Mouse (Mus musculus) heart, embryonic 13.5 days (tissue): ENCODE measurements around the gene Utp14b. TPM values are rescaled to one million over a fixed set of nuclear protein-coding genes. Genes with fewer than 3 reads are reported as not detected.

ENCODE experiments used
- ATAC-seq: fragments of 200-750 bp; cut with Nextera tagmentation; 2 replicates; pipeline ENCODE4 v1.8.0; 2017; ENCODE audit warnings: moderate TSS enrichment; ENCODE audit not compliant: insufficient number of reproducible peaks, low FRiP score, low TSS enrichment; ENCODE audit errors: extremely low read depth
- H3K27ac ChIP-seq: fragments of 300-500 bp; sonication (generic); replicated peaks from 2 replicates; pipeline ENCODE4 v1.5.1; 2015; ENCODE audit warnings: moderate library complexity, mild to moderate bottlenecking, inconsistent platforms
- H3K27me3 ChIP-seq: fragments of 300-500 bp; sonication (generic); replicated peaks from 2 replicates; pipeline ENCODE4 v1.6.1; 2015; ENCODE audit warnings: mild to moderate bottlenecking, inconsistent platforms
- H3K36me3 ChIP-seq: fragments of 300-500 bp; sonication (generic); 2 replicates; pipeline ENCODE4 v1.6.1; 2015; ENCODE audit warnings: mild to moderate bottlenecking, inconsistent platforms
- H3K4me1 ChIP-seq: fragments of 300-500 bp; sonication (generic); 2 replicates; pipeline ENCODE4 v1.6.1; 2015; ENCODE audit warnings: inconsistent platforms
- H3K4me2 ChIP-seq: fragments of 300-500 bp; sonication (generic); 2 replicates; pipeline ENCODE4 v1.6.1; 2015; ENCODE audit warnings: inconsistent platforms, mild to moderate bottlenecking, moderate library complexity
- H3K4me3 ChIP-seq: fragments of 300-500 bp; sonication (generic); 2 replicates; pipeline ENCODE4 v1.5.1; 2015; ENCODE audit warnings: moderate library complexity, mild to moderate bottlenecking, inconsistent platforms
- H3K9ac ChIP-seq: fragments of 300-500 bp; sonication (generic); 2 replicates; pipeline ENCODE4 v1.6.1; 2015; ENCODE audit warnings: inconsistent platforms, mild to moderate bottlenecking, moderate library complexity
- H3K9me3 ChIP-seq: fragments of 300-500 bp; sonication (generic); 2 replicates; pipeline ENCODE4 v1.6.1; 2016; ENCODE audit warnings: inconsistent platforms
- WGBS: fragments of 180-500 bp; shearing (Covaris S2); methylation state at CpG from one replicate; pipeline ENCODE4 v1.1.7; 2015; ENCODE audit warnings: mixed read lengths; 5-methylcytosine and 5-hydroxymethylcytosine counted together
- polyA plus RNA-seq: library from polyadenylated mRNA; unstranded; fragments of >200 nt; fragmentation: Nextera tagmentation; extraction: Ambion mirVana; gene quantifications from 2 replicates; pipeline ENCODE4 v1.2.1, GENCODE M21; 2015

Utp14b gene
- polyA plus RNA-seq = 1.7 and 2.0 TPM in 2 replicates

DNA sequence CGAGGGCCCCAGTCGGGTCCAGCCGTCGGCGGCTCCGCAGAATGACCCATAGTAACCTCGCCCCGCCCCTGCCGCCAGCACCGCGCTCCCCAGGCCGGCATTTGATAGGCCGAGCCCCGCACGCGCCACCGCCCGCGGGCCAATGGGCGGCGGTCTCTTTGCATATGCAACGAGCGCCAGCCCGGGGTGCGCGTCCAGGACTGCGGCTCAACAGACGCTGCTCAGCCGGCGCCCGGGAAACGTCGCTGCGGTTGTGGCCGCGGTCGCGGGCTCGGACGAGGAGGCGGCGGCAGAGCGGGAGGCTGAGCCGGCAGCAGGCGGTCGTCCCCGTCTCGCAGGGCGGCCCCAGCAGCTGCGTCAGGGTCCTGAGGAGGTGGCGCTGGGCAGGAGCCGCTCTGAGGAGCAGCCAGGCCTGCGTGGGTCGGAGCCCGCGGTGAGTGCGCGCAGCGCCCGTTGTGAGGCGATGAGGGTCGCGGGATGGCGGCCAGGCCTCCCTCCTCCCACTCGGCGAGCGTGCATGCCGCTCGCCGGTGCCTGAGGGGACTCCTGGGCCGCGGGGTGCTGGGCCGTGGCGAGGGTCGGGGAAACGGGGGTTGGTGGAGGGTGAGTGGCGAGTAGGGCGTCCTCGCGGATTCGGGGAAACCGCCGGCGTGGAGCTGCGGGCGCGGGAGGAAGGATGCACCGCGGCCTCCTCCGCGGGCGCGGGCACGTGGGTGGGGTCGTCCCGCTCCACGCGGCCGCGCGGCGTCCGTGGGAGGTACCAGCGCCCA, at the start of gene Utp14b, which contains the start of gene Acsl3:
Utp14b (plus strand) TSS at position 368 of the 770 bp plus-strand sequence.
Acsl3 (plus strand) TSS at position 155 of the 770 bp plus-strand sequence.
- Histone ChIP-seq H3K4me1 (peaks cover 58% of the 10 kb centered on the region), H3K36me3 (no peaks in the 10 kb centered on the region), H3K9me3 (no peaks in the 10 kb centered on the region), H3K27me3 (no peaks in the 10 kb centered on the region), H3K4me3 (peak within 1 kb of the TSS; percentile 95), H3K27ac (peak within 1 kb of the TSS; percentile 95), H3K9ac (peak within 1 kb of the TSS; percentile 98), H3K4me2 (peak within 1 kb of the TSS; percentile 74)
- peak; percentile 98 for ATAC-seq
- under 1% methylated on average over 99 of the region's 104 CpGs for WGBS

DNA sequence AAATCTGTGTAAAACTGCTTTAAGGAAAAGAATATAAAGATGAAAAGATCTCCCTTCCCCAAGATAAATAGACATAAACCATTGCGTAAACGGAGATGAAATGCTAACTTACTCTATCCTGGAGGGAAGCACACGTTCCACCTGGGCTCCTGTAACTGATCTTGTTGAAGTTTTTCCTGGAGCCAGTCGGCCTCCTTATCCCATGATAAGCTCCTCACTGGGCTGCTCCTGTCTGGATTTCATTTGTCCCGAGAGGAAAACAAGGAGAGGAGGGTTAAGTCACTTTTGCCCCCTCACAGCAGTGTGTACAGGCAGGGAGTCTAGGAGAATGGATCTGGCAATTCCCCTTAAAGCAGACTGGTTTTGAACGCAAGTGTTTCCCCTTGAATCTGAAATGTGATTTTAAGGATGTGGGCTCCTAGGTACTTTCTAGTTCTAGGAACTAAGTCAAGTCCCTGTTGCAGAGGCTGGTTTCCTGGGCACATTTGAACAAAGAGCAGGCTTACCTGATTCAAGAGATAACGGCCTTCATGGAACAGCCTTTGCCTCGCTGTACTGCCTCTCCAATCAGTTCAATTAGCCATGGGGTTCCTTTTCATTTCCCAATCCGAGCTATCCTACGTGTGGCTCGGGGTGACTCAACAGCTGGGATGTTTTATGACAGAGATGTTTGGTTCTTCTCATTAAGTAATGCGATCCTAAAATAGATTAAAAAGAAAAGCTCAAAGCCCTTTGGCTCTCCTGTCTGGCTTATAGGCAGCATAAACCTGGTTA, 48.5 kb upstream of the Utp14b start:
- Histone ChIP-seq H3K4me3 (no peak overlapping the region), H3K27ac (no peak overlapping the region), H3K36me3 (no peaks in the 10 kb centered on the region), H3K9ac (0 out of 2 replicates have a peak overlapping the region, but pooled peaks have one; percentile 19), H3K4me2 (no peak overlapping the region), H3K9me3 (no peaks in the 10 kb centered on the region), H3K27me3 (no peaks in the 10 kb centered on the region), H3K4me1 (peaks cover 27% of the 10 kb centered on the region)
- ATAC-seq = no peak
- 32% methylated on average over 12 of the region's 12 CpGs for WGBS

DNA sequence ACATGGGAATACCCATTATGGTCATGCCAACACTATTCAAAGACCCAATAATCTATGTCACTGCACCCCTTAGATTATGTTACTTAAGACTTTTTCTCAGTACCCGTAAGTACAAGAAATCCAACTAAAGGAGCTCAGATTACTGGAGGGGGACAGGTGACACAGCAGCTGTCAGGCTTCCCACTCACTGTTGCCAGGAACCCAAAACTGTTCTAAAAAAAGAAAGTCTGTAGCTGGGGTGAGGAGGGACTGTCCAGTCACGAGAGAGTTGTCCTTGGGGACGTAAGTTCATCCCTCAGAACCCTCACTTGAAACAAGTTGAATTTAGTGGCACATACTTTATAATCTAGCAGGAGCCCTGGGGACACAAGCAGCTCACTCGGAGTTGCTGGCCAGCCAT, 46.8 kb upstream of the Utp14b start:
- Histone ChIP-seq H3K9ac (no peak overlapping the region), H3K4me3 (no peak overlapping the region), H3K9me3 (no peaks in the 10 kb centered on the region), H3K27me3 (no peaks in the 10 kb centered on the region), H3K4me2 (no peak overlapping the region), H3K27ac (0 out of 2 replicates have a peak overlapping the region, but pooled peaks have one; percentile 15), H3K4me1 (peaks cover 35% of the 10 kb centered on the region), H3K36me3 (no peaks in the 10 kb centered on the region)
- 0 out of 2 replicates have a peak, but pooled peaks have one; percentile 37 for ATAC-seq
- 28% methylated on average over 4 of the region's 4 CpGs for WGBS

DNA sequence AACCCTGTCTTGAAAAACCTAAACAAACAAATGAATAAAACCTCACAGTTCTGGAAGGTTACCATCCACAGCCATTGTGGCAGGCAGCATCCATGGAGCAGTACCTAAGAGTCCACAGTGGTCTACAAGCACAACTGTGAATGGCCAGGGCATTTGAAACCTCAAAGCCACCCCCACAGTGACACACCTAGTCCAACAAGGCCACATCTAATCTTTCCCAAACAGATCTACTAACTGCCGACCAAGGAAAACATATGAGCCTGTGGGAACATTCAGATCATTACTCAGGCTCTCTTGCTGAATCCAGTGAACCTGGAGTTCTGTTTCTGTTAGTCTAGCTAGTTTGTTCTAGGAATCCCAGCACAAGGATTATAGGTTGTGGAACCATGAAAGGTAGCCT, 44.9 kb upstream of the Utp14b start:
- Histone ChIP-seq H3K4me3 (no peak overlapping the region), H3K4me2 (no peak overlapping the region)

DNA sequence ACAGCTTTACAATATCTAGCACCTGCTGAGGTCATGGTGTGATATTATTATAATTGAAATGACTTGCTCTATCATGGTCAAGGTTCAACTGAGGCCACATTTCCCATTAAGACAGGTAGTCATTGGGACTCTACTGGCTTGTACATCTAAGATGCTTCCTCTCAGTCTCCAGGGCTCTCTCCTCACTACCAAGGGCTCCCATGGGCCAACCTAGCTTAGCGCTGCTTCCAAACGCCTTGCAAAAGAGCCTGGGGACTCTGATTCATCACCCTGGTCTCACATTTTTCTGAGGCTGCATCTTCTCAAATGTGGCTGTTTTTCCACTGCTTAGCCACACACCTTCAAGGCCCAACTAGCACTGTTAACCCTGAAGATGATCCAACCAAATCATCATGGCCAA, 33.5 kb upstream of the Utp14b start:
- no peaks in the 10 kb centered on the region for H3K27me3 ChIP-seq
- H3K4me1 ChIP-seq = no peaks in the 10 kb centered on the region
- no peaks in the 10 kb centered on the region for H3K9me3 ChIP-seq
- no peak overlapping the region for H3K9ac ChIP-seq
- no peak for ATAC-seq
- H3K36me3 ChIP-seq = no peaks in the 10 kb centered on the region
- no peak overlapping the region for H3K4me3 ChIP-seq
- no peak overlapping the region for H3K27ac ChIP-seq
- H3K4me2 ChIP-seq = no peak overlapping the region
- 84% methylated on average over 2 of the region's 2 CpGs for WGBS

More for the DNA sequence above, 44.9 kb upstream of the Utp14b start:
- peaks cover 32% of the 10 kb centered on the region for H3K4me1 ChIP-seq
- no peak overlapping the region for H3K9ac ChIP-seq
- ATAC-seq = no peak
- WGBS = 49% methylated on average over 1 of the region's 1 CpGs
- H3K27me3 ChIP-seq = no peaks in the 10 kb centered on the region
- H3K36me3 ChIP-seq = no peaks in the 10 kb centered on the region
- no peak overlapping the region for H3K27ac ChIP-seq
- H3K9me3 ChIP-seq = no peaks in the 10 kb centered on the region

DNA sequence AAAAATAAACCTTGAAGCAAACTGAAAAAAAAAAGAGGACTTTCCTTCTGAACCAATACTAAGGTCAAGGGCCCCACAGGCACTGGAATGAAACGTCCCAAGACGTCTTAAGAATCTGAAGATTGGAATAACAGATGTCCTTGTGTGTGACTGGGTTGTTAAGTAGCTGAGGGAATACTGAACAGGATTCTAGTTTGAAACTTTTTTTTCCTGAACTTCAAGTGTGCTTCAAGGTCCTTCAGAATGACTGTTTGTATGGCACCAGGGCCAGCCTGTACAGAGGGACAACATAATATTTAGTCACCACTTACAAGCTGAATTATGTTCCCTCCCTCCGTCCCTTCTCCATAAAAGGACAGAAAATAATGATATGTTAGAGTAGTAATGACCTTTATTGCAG, 23.4 kb upstream of the Utp14b start:
- no peak overlapping the region for H3K9ac ChIP-seq
- H3K4me3 ChIP-seq = no peak overlapping the region
- no peaks in the 10 kb centered on the region for H3K36me3 ChIP-seq
- H3K4me1 ChIP-seq = no peaks in the 10 kb centered on the region
- H3K27ac ChIP-seq = no peak overlapping the region
- H3K9me3 ChIP-seq = no peaks in the 10 kb centered on the region
- ATAC-seq = no peak
- WGBS = 77% methylated on average over 3 of the region's 3 CpGs
- no peaks in the 10 kb centered on the region for H3K27me3 ChIP-seq
- H3K4me2 ChIP-seq = no peak overlapping the region

DNA sequence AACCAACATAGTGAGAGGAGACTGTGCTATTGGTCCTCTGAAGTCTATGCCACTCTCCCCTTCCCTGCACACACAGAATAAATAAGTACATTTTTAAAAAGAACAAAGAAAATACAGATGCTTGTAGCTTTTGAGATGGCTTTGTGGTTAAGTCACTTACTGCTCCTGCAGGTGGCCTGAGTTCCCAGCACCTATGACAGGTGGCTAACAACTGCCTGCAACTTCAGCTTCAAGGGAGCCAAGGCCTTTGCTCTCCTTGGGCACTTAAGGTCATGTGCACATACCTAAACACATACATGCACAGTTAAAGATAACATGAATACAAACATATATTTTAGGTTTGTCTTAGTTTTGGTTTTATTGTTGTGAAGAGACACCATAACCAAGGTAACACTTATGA, 17.0 kb upstream of the Utp14b start:
- Histone ChIP-seq H3K27ac (no peak overlapping the region), H3K9ac (no peak overlapping the region), H3K27me3 (no peaks in the 10 kb centered on the region), H3K4me1 (no peaks in the 10 kb centered on the region), H3K4me2 (no peak overlapping the region), H3K36me3 (no peaks in the 10 kb centered on the region), H3K9me3 (no peaks in the 10 kb centered on the region), H3K4me3 (no peak overlapping the region)
- ATAC-seq = no peak

DNA sequence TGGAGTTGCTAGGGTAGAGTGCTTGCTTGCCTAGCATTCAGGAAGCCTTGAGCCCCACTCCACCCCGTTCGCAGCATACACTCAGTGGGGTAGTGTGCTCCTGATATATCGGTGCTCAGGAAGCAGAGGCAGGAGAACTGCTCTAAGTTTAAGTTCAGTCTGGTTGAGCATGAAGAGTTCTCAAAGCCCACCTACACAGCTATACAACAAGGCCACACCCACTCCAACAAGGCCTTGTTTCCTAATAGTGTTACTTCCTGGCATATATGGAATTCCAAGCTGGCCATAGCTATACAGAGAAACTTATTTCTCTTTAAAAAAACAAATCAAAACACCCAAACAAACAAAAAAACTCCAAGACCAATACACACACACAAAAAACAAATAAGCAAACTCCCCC, 16.0 kb upstream of the Utp14b start:
- Histone ChIP-seq H3K4me1 (no peaks in the 10 kb centered on the region), H3K36me3 (no peaks in the 10 kb centered on the region), H3K27ac (no peak overlapping the region), H3K27me3 (no peaks in the 10 kb centered on the region), H3K4me2 (no peak overlapping the region), H3K9ac (no peak overlapping the region), H3K9me3 (no peaks in the 10 kb centered on the region), H3K4me3 (no peak overlapping the region)
- no peak for ATAC-seq
- WGBS = 85% methylated on average over 3 of the region's 3 CpGs

DNA sequence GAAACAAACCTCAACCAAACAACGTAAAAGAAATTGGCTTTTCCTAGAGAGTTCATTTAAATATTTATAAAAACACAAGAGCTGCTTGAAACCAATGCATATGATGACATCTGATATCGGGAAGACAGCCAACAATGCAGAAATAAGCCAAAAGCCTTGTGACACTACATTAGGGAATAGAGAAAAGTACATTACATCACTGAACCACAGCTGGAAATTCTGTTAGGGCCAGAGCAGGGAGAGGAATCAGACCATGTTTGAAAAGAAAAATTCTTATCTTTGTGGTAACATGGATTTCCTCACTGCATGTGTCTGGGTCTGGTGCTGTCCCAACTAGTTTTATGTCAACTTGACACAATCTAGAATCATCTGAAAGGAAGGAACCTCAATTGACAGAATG, 15.6 kb upstream of the Utp14b start:
- H3K36me3 ChIP-seq = no peaks in the 10 kb centered on the region
- H3K4me2 ChIP-seq = no peak overlapping the region
- WGBS = 75% methylated on average over 2 of the region's 2 CpGs
- peaks cover 2% of the 10 kb centered on the region; the same call in 1 of the 2 replicates for H3K4me1 ChIP-seq
- no peak overlapping the region for H3K27ac ChIP-seq
- H3K9ac ChIP-seq = no peak overlapping the region
- H3K9me3 ChIP-seq = no peaks in the 10 kb centered on the region
- no peak for ATAC-seq
- H3K27me3 ChIP-seq = no peaks in the 10 kb centered on the region
- no peak overlapping the region for H3K4me3 ChIP-seq

DNA sequence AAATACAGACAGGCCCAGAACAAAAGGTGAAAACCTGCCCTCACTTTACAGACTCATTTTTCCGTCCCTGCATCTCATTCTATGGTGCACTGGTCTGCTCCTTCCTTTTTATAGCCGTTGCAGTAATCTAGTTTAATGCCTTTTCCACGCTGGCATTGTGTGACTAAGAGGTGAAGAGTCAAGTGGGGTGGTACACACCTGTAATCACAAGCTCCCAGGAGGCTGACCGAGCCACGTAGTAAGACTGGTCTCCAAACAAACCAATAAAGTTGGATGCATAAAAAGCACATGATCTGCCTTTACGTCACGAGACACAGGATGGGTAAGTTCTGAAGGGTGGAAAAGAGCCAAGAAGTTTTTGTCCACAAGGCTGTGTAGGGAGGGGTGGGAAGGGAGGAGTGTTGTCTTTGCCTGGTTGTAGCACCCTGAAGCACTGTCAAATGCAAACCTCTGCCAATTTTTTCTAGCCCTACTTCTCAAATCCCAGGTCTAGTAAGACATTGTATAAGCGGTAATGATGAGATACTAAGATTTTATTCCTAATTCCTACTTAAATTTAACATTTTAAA, 10.4 kb upstream of the Utp14b start:
- ATAC-seq = no peak

DNA sequence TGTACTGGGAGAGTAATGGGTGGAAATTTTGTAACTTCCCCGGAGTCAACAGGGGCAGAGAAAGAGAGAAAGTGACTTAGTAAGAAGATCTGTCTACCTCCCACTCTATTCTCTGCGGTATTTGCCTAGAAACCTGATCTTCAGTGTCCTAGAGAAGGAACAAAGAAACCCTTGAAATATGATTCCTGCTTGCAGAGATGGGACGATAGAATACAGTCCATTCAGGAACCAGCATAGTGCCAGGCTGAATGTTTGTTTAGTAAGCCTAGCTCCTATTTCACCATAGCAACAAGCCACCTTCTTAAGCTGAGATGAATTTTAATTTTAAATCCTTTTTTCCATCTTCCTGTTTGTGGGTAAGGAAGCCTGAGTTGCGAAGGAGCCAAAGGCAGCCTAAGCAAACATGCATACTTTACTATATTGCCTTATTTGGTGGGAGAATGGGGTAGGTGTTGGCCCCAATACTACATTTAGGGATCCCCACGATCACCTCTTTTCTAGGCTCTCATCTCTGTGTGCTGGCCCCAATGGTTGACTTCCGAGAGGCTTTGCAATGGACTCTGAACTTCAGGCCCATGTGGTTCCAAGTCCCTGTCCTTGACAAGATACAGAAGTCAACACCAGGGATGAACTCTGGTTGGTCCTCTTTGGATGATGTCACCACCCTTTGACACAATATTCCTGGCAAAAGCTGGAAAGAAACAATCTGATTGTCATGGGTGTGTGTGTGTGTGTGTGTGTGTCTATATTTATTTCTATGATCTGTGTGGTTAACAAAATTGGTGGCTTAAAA, 8.4 kb upstream of the Utp14b start:
- no peak for ATAC-seq
- Histone ChIP-seq H3K4me3 (no peak overlapping the region), H3K9ac (no peak overlapping the region), H3K27ac (no peak overlapping the region), H3K4me2 (no peak overlapping the region), H3K9me3 (no peaks in the 10 kb centered on the region), H3K36me3 (no peaks in the 10 kb centered on the region), H3K4me1 (peaks cover 10% of the 10 kb centered on the region), H3K27me3 (no peaks in the 10 kb centered on the region)
- 47% methylated on average over 6 of the region's 6 CpGs for WGBS

More for the DNA sequence above, 10.4 kb upstream of the Utp14b start:
- Histone ChIP-seq H3K4me3 (no peak overlapping the region), H3K27ac (no peak overlapping the region), H3K36me3 (no peaks in the 10 kb centered on the region), H3K4me2 (no peak overlapping the region), H3K4me1 (peaks cover 10% of the 10 kb centered on the region), H3K9ac (no peak overlapping the region), H3K27me3 (no peaks in the 10 kb centered on the region), H3K9me3 (no peaks in the 10 kb centered on the region)
- 65% methylated on average over 8 of the region's 8 CpGs for WGBS
